ENCODE assay signal across 9 mouse cellular contexts in genomic region chr11:61714346-61715117, GRCm38 (mm10). TPM values are rescaled to one million over a fixed set of nuclear protein-coding genes. Genes with fewer than 3 reads are reported as not detected.
DNase-seq lines count a peak whose midpoint lies in the region; ATAC-seq and TF ChIP-seq lines count a peak whose summit lies in the region.
"Had no signal": no experiment of that assay in that cellular context is flagged by ENCODE, and none has a peak within 500 bp of the region (broad histone marks: within the 10 kb centered on the region; RNA-seq: fewer than 3 reads in every experiment).

No protein-coding gene starts in this region.

- peak; percentile 85 for TF ChIP-seq CTCF in G1E (IDR thresholded peaks at IDR 0.05; ENCODE audit: low read depth, low read length)

- no peak overlapping the region for H3K4me2 ChIP-seq in forebrain, embryonic 15.5 days (replicated peaks)
- H3K4me2 ChIP-seq in liver, embryonic 16.5 days (ENCODE audit: low read depth, low read length), result no peak overlapping the region

- H3K4me3 ChIP-seq in G1E (ENCODE audit: low read depth, low read length), result no peak overlapping the region
- H3K4me3 ChIP-seq in forebrain, embryonic 15.5 days, result no peak overlapping the region
- no peak overlapping the region for H3K4me3 ChIP-seq in liver, embryonic 16.5 days (ENCODE audit: low read depth, low read length)
- H3K4me3 ChIP-seq: megakaryocyte, embryonic 14.5 days had no signal

- H3K4me1 ChIP-seq in G1E (ENCODE audit: insufficient read depth, low read depth, low read length), result no peaks in the 10 kb centered on the region
- H3K4me1 ChIP-seq in forebrain, embryonic 15.5 days, result no peaks in the 10 kb centered on the region
- no peaks in the 10 kb centered on the region for H3K4me1 ChIP-seq in liver, embryonic 16.5 days (ENCODE audit: control insufficient read depth, low read depth, low read length)

- no peaks in the 10 kb centered on the region for H3K36me3 ChIP-seq in G1E (replicated peaks)
- H3K36me3 ChIP-seq in forebrain, embryonic 15.5 days, result no peaks in the 10 kb centered on the region
- no peaks in the 10 kb centered on the region for H3K36me3 ChIP-seq in liver, embryonic 16.5 days (ENCODE audit: control insufficient read depth, insufficient read depth)

- ATAC-seq in G1E (ENCODE audit: extremely low read depth, insufficient number of reproducible peaks, low FRiP score, poor library complexity, severe bottlenecking), result no peak
- ATAC-seq in forebrain, embryonic 15.5 days (replicated peaks), result peak; percentile 92
- ATAC-seq in liver, embryonic 16.5 days (ENCODE audit: low read depth), result peak; percentile 77
- peak; percentile 67 for ATAC-seq in neutrophil, adult 5-6 weeks (ENCODE audit: extremely low read depth, insufficient number of reproducible peaks, low FRiP score, poor library complexity, severe bottlenecking)

- 49% methylated on average over 11 of the region's 11 CpGs for WGBS in forebrain, embryonic 15.5 days
- 34% methylated on average over 11 of the region's 11 CpGs for WGBS in liver, embryonic 16.5 days (ENCODE audit: insufficient replicate concordance)

- no peak overlapping the region for H3K9ac ChIP-seq in forebrain, embryonic 15.5 days (replicated peaks)
- no peak overlapping the region for H3K9ac ChIP-seq in liver, embryonic 16.5 days (ENCODE audit: low read depth, low read length)

- H3K27me3 ChIP-seq in G1E (ENCODE audit: insufficient read depth, low read length), result peaks cover 39% of the 10 kb centered on the region
- no peaks in the 10 kb centered on the region for H3K27me3 ChIP-seq in forebrain, embryonic 15.5 days
- no peaks in the 10 kb centered on the region for H3K27me3 ChIP-seq in liver, embryonic 16.5 days (ENCODE audit: control insufficient read depth, insufficient read depth, low read depth, low read length)

- no peak overlapping the region for H3K27ac ChIP-seq in forebrain, embryonic 15.5 days (replicated peaks)
- no peak overlapping the region for H3K27ac ChIP-seq in liver, embryonic 16.5 days (ENCODE audit: low read length)

- peak; percentile 77 for DNase-seq in G1E (ENCODE audit: low spot score)
- DNase-seq in cerebellum, adult 11 months, result peak; percentile 76
- DNase-seq in heart, postnatal 36 days, result peak; percentile 71 to 74
- DNase-seq in layer of hippocampus, adult 11-12 months (ENCODE audit: low spot score), result peak; percentile 88
- DNase-seq in thymus, postnatal 0 days (ENCODE audit: low spot score), result peak; percentile 85

- H3K9me3 ChIP-seq in G1E (replicated peaks), result no peaks in the 10 kb centered on the region
- H3K9me3 ChIP-seq in forebrain, embryonic 15.5 days, result no peaks in the 10 kb centered on the region
- no peaks in the 10 kb centered on the region for H3K9me3 ChIP-seq in liver, embryonic 16.5 days (replicated peaks; ENCODE audit: control insufficient read depth, low read length)
- H3K9me3 ChIP-seq: megakaryocyte, embryonic 14.5 days had no signal

- intact Hi-C loops in heart, postnatal 36 days (cut with DNase I), result loop anchor here (1.0 to 10.0 kb wide), 8 partner anchors 48 to 610 kb away; partner anchors contain the start of gene B9d1

RNA-seq across cellular contexts. Expression of gene Slc5a10, which starts 6.1 kb away (rescaled TPM):
- total RNA-seq in G1E (2014; fragmentation: Nextera tagmentation) (not detected in 2 replicates), G1E (2017) (not detected in 2 replicates)
- not detected in 2 replicates for polyA plus RNA-seq in G1E (2012)
- polyA plus RNA-seq in forebrain, embryonic 15.5 days (2015; fragmentation: Nextera tagmentation; extraction: Ambion mirVana), result not detected in 2 replicates
- not detected for total RNA-seq in heart, postnatal 36 days (2021)
- not detected in 2 replicates for polyA plus RNA-seq in liver, embryonic 16.5 days (2015; fragmentation: Nextera tagmentation; extraction: Ambion mirVana)
- not detected in 2 replicates for total RNA-seq in neutrophil, adult 5-6 weeks (2017)
- 0.10 and 0.32 TPM in 2 replicates for polyA plus RNA-seq in thymus, postnatal 0 days (2015; fragmentation: Nextera tagmentation; extraction: Ambion mirVana)

RNA-seq across cellular contexts. Expression of gene Fam83g, which starts 30.6 kb away (rescaled TPM):
- total RNA-seq in G1E (2014; fragmentation: Nextera tagmentation) (not detected in 2 replicates), G1E (2017) (0.05 TPM in 1 of 2 replicates, not detected in the other)
- polyA plus RNA-seq in G1E (2012), result not detected in 2 replicates
- 0.20 and 0.51 TPM in 2 replicates for polyA plus RNA-seq in forebrain, embryonic 15.5 days (2015; fragmentation: Nextera tagmentation; extraction: Ambion mirVana)
- total RNA-seq in heart, postnatal 36 days (2021), result under 1 TPM; 0.11 to 0.16 TPM
- 6.2 and 6.5 TPM in 2 replicates for polyA plus RNA-seq in liver, embryonic 16.5 days (2015; fragmentation: Nextera tagmentation; extraction: Ambion mirVana)
- total RNA-seq in neutrophil, adult 5-6 weeks (2017), result 1.1 and 1.7 TPM in 2 replicates
- polyA plus RNA-seq in thymus, postnatal 0 days (2015; fragmentation: Nextera tagmentation; extraction: Ambion mirVana), result 5.5 and 5.6 TPM in 2 replicates

RNA-seq across cellular contexts. Expression of gene Prpsap2, which starts 47.4 kb away (rescaled TPM):
- 18.8 and 19.2 TPM in 2 replicates for total RNA-seq in G1E (2014; fragmentation: Nextera tagmentation)
- 16.8 and 18.7 TPM in 2 replicates for total RNA-seq in G1E (2017)
- polyA plus RNA-seq in G1E (2012), result 7.2 and 8.7 TPM in 2 replicates
- polyA plus RNA-seq in forebrain, embryonic 15.5 days (2015; fragmentation: Nextera tagmentation; extraction: Ambion mirVana), result 64.3 and 67.3 TPM in 2 replicates
- 1 to 10 TPM; 6.7 to 7.4 TPM for total RNA-seq in heart, postnatal 36 days (2021)
- polyA plus RNA-seq in liver, embryonic 16.5 days (2015; fragmentation: Nextera tagmentation; extraction: Ambion mirVana), result 5.7 and 6.4 TPM in 2 replicates
- 44.6 and 52.4 TPM in 2 replicates for total RNA-seq in neutrophil, adult 5-6 weeks (2017)
- polyA plus RNA-seq in thymus, postnatal 0 days (2015; fragmentation: Nextera tagmentation; extraction: Ambion mirVana), result 30.0 and 32.0 TPM in 2 replicates
